Mouse (Mus musculus) 416B (cell line): ENCODE results near the gene Frem1.

Experiments
- DNase-seq: peaks from one replicate; pipeline ENCODE4 v3.0.0; 2011; ENCODE audit warnings: low read depth

The Frem1 gene

DNA sequence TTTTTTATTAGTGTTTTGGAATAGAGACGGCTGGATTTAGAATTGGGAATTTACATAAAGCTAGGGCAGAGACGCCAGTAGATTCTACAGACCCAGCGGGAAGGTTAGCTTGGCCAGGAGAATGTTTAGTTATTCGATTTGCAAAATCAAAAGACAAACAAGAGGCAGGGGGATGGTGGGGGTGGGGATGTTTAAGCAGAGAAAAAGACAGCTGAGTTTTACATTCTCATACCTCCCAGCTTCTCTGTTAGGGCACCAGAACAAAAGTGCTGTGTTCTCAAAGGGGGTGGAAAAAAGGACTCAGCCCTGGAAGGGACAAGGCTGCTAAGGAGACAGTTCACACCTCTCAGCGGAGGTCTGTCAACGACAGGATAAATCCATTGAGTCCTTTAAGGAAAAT, 180.0 kb downstream of the Frem1 start:
- no peak for DNase-seq

- peak; percentile 77 for DNase-seq
Measured at GRCm38 (mm10) chr4:82870931-82871330, 181.2 kb downstream of the Frem1 start.

DNA sequence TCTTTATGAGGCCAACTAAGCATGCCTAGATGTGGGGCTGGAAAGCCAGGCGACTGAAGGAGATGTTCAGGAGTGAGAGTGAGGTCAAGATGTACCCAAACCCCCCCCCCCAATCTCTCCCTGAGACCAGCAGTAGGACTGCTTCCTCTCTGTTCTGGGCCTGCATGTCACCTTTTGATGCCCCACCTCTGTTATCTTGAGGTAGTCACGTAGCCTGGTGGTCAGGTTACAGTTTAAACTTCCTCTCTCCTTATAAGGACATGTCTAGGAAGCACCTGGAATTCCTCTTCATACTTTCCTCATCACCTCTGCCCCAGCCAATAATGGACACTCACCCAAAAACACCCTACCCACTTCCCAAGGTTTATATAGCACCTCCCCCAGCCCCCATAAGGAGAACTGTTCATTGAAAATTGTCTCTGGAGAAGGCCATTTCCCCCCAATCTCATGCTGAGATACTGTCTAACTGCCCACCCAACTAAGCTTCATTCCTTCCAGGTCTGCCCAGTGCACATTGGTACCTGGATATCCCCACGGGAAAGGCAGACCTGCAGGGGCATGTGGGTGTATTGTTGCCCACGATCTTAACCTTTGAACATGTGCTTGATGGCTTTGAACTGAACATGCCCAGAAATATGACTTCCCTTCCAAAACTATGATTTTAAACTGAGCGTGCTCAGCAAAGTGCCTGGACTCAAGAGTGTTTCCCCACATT, 184.3 kb downstream of the Frem1 start:
- no peak for DNase-seq

DNA sequence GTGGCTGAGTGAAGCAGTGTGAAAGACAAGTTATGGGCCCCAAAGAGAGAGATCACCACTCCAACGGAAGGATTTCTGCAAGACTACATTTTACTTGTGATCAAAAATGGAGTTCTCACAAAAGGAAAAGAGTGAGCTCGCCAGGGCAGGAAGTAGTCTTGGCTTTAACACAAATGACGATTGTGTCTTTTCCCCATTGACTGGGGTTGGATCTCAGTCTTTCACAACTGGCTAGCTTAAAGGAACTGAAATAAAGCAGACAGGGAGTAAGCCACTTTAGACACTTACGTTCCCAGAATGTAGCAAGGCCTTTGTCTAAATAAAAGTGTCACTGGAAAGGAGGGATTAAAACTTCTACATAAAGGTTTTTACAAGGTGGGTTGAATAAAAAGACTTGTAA, 185.0 kb downstream of the Frem1 start:
- DNase-seq, result no peak

- no peak for DNase-seq
Measured at GRCm38 (mm10) chr4:82864974-82865699, 187.0 kb downstream of the Frem1 start.

DNA sequence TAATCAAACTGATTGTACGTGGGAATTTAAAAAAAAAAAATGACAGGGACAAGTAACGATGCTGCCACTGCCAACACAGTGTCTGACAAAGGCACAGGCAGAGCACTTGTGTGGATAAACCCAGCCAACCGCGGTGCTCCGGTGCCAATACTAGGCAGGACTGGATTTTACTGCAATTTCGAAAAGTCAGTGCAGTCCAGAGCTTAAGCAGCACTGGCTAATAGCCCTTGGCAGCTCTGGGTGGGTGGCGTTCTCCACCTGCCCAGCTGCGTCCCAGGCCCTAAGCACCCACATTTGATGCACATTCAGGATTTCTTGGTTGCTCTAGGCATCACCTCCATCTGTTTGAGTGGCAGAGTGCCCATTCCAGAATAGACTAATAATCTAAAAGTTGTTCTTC, 188.8 kb downstream of the Frem1 start:
- DNase-seq, result no peak

- DNase-seq, result no peak
Measured at GRCm38 (mm10) chr4:82861451-82861850, 190.7 kb downstream of the Frem1 start.

DNA sequence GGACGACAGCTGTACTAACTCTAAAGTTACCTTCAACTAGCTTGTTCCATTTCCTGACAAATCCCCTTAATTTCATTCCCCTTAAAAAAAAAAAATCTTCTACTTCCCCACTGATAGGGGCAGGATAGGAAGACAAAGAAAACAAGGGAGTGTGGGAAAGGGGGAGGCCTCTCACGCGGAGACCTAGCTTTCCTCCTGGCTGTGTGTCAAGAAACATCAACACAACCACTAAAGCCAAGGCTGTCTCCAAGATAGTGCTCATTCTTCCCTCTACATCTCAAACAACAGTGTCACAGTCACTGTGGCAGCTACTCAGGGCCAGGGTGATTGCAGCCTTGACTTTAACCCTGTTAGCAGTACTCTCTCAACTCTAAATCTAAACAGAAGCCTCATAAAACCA, 191.6 kb downstream of the Frem1 start:
- no peak for DNase-seq

GRCm38 (mm10) chr4:82859131-82860125, 192.7 kb downstream of the Frem1 start, which contains the start of gene Zdhhc21:
Zdhhc21 (minus strand) TSS chr4:82859958.
- peak; percentile 38 for DNase-seq

DNA sequence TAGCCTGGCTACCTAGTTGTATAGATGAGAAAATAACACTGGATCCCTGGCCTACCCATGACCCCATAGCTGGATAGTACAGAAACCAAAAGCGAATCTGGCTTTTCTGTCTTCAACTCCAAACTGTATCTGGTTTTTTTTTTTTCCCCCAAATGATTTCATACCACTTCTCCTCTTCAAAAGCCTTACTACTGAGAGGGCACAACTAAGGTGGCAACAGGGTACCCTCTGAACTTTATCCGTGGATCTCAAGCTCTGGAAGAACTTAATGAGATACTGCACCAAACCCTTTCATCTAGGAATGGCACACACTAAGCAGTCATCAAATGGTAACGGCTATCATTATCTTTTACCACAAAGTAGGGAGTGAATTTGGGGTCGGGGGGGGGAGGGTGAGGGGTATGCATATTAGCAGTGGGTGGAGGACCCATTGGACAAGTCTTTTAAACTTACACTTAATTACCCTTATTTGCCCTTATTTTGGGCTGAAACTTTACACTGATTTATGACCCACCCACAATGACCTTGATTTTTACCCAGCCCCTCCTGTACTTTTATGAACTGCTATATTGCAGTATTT, 193.6 kb downstream of the Frem1 start:
- no peak for DNase-seq

GRCm38 (mm10) chr4:82856986-82857385, 195.2 kb downstream of the Frem1 start:
- DNase-seq, result no peak

DNA sequence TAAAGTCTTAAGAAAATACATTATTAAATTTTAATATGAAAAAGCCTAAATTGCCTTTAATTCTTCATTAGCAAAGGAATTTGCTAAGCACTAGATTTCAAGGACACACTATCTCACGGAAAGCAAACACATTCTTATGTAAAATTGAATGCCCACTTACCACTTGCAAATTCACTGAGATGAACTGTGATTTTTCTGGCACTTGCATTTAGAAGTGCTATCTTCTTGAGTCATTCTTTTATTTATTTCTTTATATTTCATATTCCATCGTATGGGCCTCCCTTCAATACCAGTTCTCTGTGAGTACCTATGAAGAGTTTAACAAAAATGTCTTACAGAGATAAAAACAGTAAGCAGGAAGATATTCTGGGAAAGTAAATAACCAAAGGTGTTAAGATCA, 198.3 kb downstream of the Frem1 start:
- DNase-seq, result no peak

- peak; percentile 94 for DNase-seq
Measured at GRCm38 (mm10) chr4:82848552-82849234, 203.4 kb downstream of the Frem1 start.
